Mouse (Mus musculus) MEL (cell line): ENCODE results near the gene Gm15737. TPM values are rescaled to one million over a fixed set of nuclear protein-coding genes. Genes with fewer than 3 reads are reported as not detected.

Source experiments
- DNase-seq: peaks from one replicate; pipeline ENCODE4 v3.0.0; 2011; ENCODE audit warnings: low read depth, low spot score
- H3K27ac ChIP-seq: 2 replicates; pipeline ENCODE4 v1.5.1; 2012; ENCODE audit warnings: low read depth, mild to moderate bottlenecking, control low read depth, low read length, moderate library complexity; ENCODE audit not compliant: control insufficient read depth
- H3K27me3 ChIP-seq, 2 experiments: fragments of 150-350 bp in 1 of 2; sonication (generic) in 1 of 2; 2 replicates each; pipeline ENCODE4 v1.6.1; 2012; ENCODE audit warnings: low read length in 2 of 2, mild to moderate bottlenecking in 2 of 2, improper control_type of control experiment in 1 of 2, moderate library complexity in 1 of 2; ENCODE audit not compliant: insufficient read depth in 2 of 2, control insufficient read depth in 1 of 2
- H3K36me3 ChIP-seq, 2 experiments: 2 replicates each; pipeline ENCODE4 v1.6.1; 2012 to 2014; ENCODE audit warnings: low read length in 2 of 2, improper control_type of control experiment in 1 of 2, inconsistent platforms in 1 of 2, mild to moderate bottlenecking in 1 of 2; ENCODE audit not compliant: insufficient read depth in 2 of 2, control insufficient read depth in 1 of 2
- H3K4me1 ChIP-seq, 2 experiments: fragments of 150-350 bp in 1 of 2; sonication (generic) in 1 of 2; 2 replicates each; pipeline ENCODE4 v1.6.1; 2012; ENCODE audit warnings: low read length in 2 of 2, improper control_type of control experiment in 1 of 2, mild to moderate bottlenecking in 1 of 2; ENCODE audit not compliant: insufficient read depth in 2 of 2, control insufficient read depth in 1 of 2
- H3K4me3 ChIP-seq, 2 experiments: fragments of 150-350 bp in 1 of 2; sonication (generic) in 1 of 2; 2 replicates each; pipeline ENCODE4 v1.5.1; 2012; ENCODE audit warnings: low read depth in 2 of 2, low read length in 2 of 2, mild to moderate bottlenecking in 2 of 2, moderate library complexity in 2 of 2, control low read depth in 1 of 2, improper control_type of control experiment in 1 of 2; ENCODE audit not compliant: control insufficient read depth in 1 of 2, insufficient read depth in 1 of 2
- H3K79me2 ChIP-seq: 2 replicates; pipeline ENCODE4 v1.6.1; 2012; ENCODE audit warnings: mild to moderate bottlenecking, low read length, moderate library complexity; ENCODE audit not compliant: control insufficient read depth, poor library complexity, insufficient read depth
- H3K9ac ChIP-seq: 2 replicates; pipeline ENCODE4 v1.6.1; 2012; ENCODE audit warnings: low read depth, mild to moderate bottlenecking, control low read depth, low read length, moderate library complexity; ENCODE audit not compliant: control insufficient read depth, poor library complexity, severe bottlenecking
- H3K9me3 ChIP-seq: fragments of 150-350 bp; sonication (generic); replicated peaks from 2 replicates; pipeline ENCODE4 v1.6.1; 2012; ENCODE audit warnings: mild to moderate bottlenecking, low read length, improper control_type of control experiment, moderate library complexity; ENCODE audit not compliant: insufficient read depth
- CHD2 ChIP-seq: IDR thresholded peaks from 2 replicates; pipeline ENCODE4 v1.6.1; 2011; ENCODE audit warnings: low read length, improper control_type of control experiment
- CTCF ChIP-seq, 3 experiments: IDR thresholded peaks in 2 of 3; conservative IDR thresholded peaks in 1 of 3; 2 replicates each; pipeline ENCODE4 v1.5.1; 2011 to 2012; ENCODE audit warnings: low read length in 3 of 3, low read depth in 2 of 3, mild to moderate bottlenecking in 2 of 3, improper control_type of control experiment in 1 of 3, inconsistent platforms in 1 of 3, mixed read lengths in 1 of 3, moderate library complexity in 1 of 3; ENCODE audit not compliant: control insufficient read depth in 1 of 3, insufficient read depth in 1 of 3, poor library complexity in 1 of 3, severe bottlenecking in 1 of 3
- KAT2A ChIP-seq: conservative IDR thresholded peaks from 2 replicates; pipeline ENCODE4 v1.6.1; 2012; ENCODE audit warnings: low read depth, low read length, improper control_type of control experiment, inconsistent platforms
- MAFK ChIP-seq: IDR thresholded peaks from 2 replicates; pipeline ENCODE4 v1.6.1; 2011; ENCODE audit warnings: low read depth, mild to moderate bottlenecking, low read length, improper control_type of control experiment, borderline replicate concordance
- MAZ ChIP-seq: IDR thresholded peaks from 2 replicates; pipeline ENCODE4 v1.6.1; 2012; ENCODE audit warnings: low read depth, mild to moderate bottlenecking, inconsistent platforms, low read length, improper control_type of control experiment
- MXI1 ChIP-seq: IDR thresholded peaks from 2 replicates; pipeline ENCODE4 v1.6.1; 2011; ENCODE audit warnings: mild to moderate bottlenecking, low read depth, low read length, improper control_type of control experiment
- NELFE ChIP-seq: IDR thresholded peaks from 2 replicates; pipeline ENCODE4 v1.6.1; 2011; ENCODE audit warnings: low read depth, low read length, improper control_type of control experiment
- POLR2A ChIP-seq, 2 experiments: IDR thresholded peaks; 2 replicates each; pipeline ENCODE4 v1.6.1; 2011 to 2012; ENCODE audit warnings: low read length in 2 of 2, mild to moderate bottlenecking in 2 of 2, control low read depth in 1 of 2, improper control_type of control experiment in 1 of 2, low read depth in 1 of 2, moderate library complexity in 1 of 2; ENCODE audit not compliant: control insufficient read depth in 1 of 2, insufficient read depth in 1 of 2, poor library complexity in 1 of 2
- POLR2AphosphoS5 ChIP-seq: IDR thresholded peaks from 2 replicates; pipeline ENCODE4 v1.6.1; 2012; ENCODE audit warnings: low read depth, borderline replicate concordance, mild to moderate bottlenecking, inconsistent platforms, low read length, moderate library complexity, mixed read lengths
- SMC3 ChIP-seq: IDR thresholded peaks from 2 replicates; pipeline ENCODE4 v1.6.1; 2011; ENCODE audit warnings: low read depth, low read length, improper control_type of control experiment
- TAL1 ChIP-seq: IDR thresholded peaks from 2 replicates; pipeline ENCODE4 v1.6.1; 2012; ENCODE audit warnings: mild to moderate bottlenecking, inconsistent platforms, low read length, moderate library complexity, mixed read lengths
- TBP ChIP-seq: IDR thresholded peaks from 2 replicates; pipeline ENCODE4 v1.8.0; 2011; ENCODE audit warnings: low read depth, low read length, improper control_type of control experiment
- TCF12 ChIP-seq: IDR thresholded peaks from 2 replicates; pipeline ENCODE4 v1.6.1; 2014; ENCODE audit warnings: low read depth, mild to moderate bottlenecking, inconsistent platforms, low read length, improper control_type of control experiment, moderate library complexity
- UBTF ChIP-seq: IDR thresholded peaks from 2 replicates; pipeline ENCODE4 v1.6.1; 2012; ENCODE audit warnings: low read depth, mild to moderate bottlenecking, inconsistent platforms, low read length, improper control_type of control experiment, moderate library complexity, borderline replicate concordance; ENCODE audit not compliant: insufficient read depth
- USF2 ChIP-seq, 2 experiments: IDR thresholded peaks; 2 replicates each; pipeline ENCODE4 v1.6.1; 2011 to 2012; ENCODE audit warnings: improper control_type of control experiment in 2 of 2, low read length in 2 of 2, borderline replicate concordance in 1 of 2, inconsistent platforms in 1 of 2, low read depth in 1 of 2, mild to moderate bottlenecking in 1 of 2; ENCODE audit not compliant: insufficient read depth in 1 of 2
- ZNF384 ChIP-seq: IDR thresholded peaks from 2 replicates; pipeline ENCODE4 v1.6.1; 2012; ENCODE audit warnings: low read depth, mild to moderate bottlenecking, inconsistent platforms, low read length, improper control_type of control experiment
- polyA plus RNA-seq, 2 experiments: library from polyadenylated mRNA; stranded (reverse) in 1 of 2; unstranded in 1 of 2; fragments of >175 nt in 1 of 2; fragments of >200 nt in 1 of 2; gene quantifications; 2 replicates each; pipeline versions ENCODE4 v1.2.1 to v1.2.4; 2012; ENCODE audit warnings: low replicate concordance in 2 of 2, low read depth in 1 of 2; ENCODE audit not compliant: insufficient read length in 2 of 2, insufficient read depth in 1 of 2, missing spikeins in 1 of 2
- total RNA-seq: library from RNA; depleted of rRNA; stranded (reverse); fragments of 300-350 nt; gene quantifications from 2 replicates; pipeline ENCODE4 v1.2.3, GENCODE M21; 2012

The Gm15737 gene
- total and polyA plus RNA-seq, 3 experiments: not detected

DNA sequence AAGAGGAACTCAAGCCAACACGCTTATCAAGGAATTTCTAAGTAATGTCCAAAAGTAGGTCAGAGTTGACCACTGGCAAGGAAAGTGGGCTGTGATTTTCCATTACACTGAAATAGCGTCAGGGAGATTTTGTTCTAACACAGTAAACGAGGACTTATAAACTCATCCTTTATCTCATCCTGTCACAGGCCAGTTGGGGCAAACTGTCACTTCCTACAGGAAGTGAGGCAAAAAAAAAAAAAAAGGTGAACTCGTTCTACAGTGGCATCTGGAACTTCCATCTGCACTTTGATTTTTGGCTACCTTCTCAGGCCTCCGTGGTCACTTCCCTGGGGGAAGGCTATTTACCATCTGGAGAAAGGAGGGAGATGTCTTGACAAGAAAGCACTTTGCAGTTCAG lies 5.7 kb downstream of the Gm15737 start:
- TF ChIP-seq SMC3 (no peak), CTCF (IDR thresholded peaks at IDR 0.05 in 2 of 3, conservative IDR thresholded peaks at IDR 0.05 in 1 of 3; ENCODE audit: control insufficient read depth in 1 of 3, insufficient read depth in 1 of 3, low read depth in 2 of 3, low read length in 3 of 3, poor library complexity in 1 of 3, severe bottlenecking in 1 of 3) (no peak), POLR2AphosphoS5 (no peak), CHD2 (no peak), NELFE (no peak), UBTF (no peak), TBP (no peak), MAZ (no peak), TAL1 (no peak)
- TF ChIP-seq, all 39 proteins: peak for 0
- no peak for DNase-seq
- no peaks in the 10 kb centered on the region for H3K4me1 ChIP-seq
- no peaks in the 10 kb centered on the region for H3K27me3 ChIP-seq
- no peaks in the 10 kb centered on the region for H3K9me3 ChIP-seq
- no peak overlapping the region for H3K9ac ChIP-seq
- no peak overlapping the region for H3K4me3 ChIP-seq
- no peaks in the 10 kb centered on the region for H3K79me2 ChIP-seq
- no peak overlapping the region for H3K27ac ChIP-seq
- no peaks in the 10 kb centered on the region for H3K36me3 ChIP-seq

DNA sequence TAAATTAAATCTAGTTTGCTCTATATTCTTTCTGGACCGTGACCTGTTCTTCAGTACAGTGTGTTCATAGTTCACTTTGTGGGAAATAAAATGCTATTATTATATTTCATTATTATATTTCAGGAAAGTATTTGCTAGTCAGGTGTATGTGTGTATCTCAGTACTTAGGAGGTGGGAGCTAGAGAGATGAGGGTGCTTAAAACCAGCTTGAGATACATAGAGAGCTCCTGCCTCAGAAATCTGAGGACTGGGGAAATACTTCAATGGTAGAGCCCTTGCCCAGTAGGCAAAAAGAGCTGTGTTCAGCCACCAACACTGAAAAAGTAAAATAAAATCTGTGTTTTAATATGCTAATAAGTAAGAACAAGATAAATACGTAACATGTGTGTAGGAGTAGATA lies 6.2 kb downstream of the Gm15737 start:
- Histone ChIP-seq H3K9ac (no peak overlapping the region), H3K4me3 (no peak overlapping the region), H3K9me3 (no peaks in the 10 kb centered on the region), H3K4me1 (no peaks in the 10 kb centered on the region), H3K27ac (no peak overlapping the region), H3K79me2 (no peaks in the 10 kb centered on the region), H3K36me3 (no peaks in the 10 kb centered on the region), H3K27me3 (no peaks in the 10 kb centered on the region)
- TF ChIP-seq CHD2 (no peak), TCF12 (no peak), UBTF (no peak), USF2 (IDR thresholded peaks at IDR 0.05; ENCODE audit: borderline replicate concordance in 1 of 2, insufficient read depth in 1 of 2, low read depth in 1 of 2, low read length in 2 of 2) (no peak), SMC3 (no peak), CTCF (IDR thresholded peaks at IDR 0.05 in 2 of 3, conservative IDR thresholded peaks at IDR 0.05 in 1 of 3; ENCODE audit: control insufficient read depth in 1 of 3, insufficient read depth in 1 of 3, low read depth in 2 of 3, low read length in 3 of 3, poor library complexity in 1 of 3, severe bottlenecking in 1 of 3) (no peak), MAZ (no peak), MXI1 (no peak), POLR2A (IDR thresholded peaks at IDR 0.05; ENCODE audit: control insufficient read depth in 1 of 2, insufficient read depth in 1 of 2, low read depth in 1 of 2, low read length in 2 of 2, poor library complexity in 1 of 2) (no peak), ZNF384 (no peak), MAFK (no peak), TAL1 (no peak), NELFE (no peak), KAT2A (no peak)
- DNase-seq: no peak
